Mouse (Mus musculus): Measurements from ENCODE around the gene Hap1.
"Not testable (repeated sequence)": the region's sequence is repeated elsewhere in the genome, so short reads cannot be mapped to it uniquely, and the experiment has no call there.

- not testable (repeated sequence) for TF ChIP-seq POLR2A (IDR thresholded peaks at IDR 0.05; ENCODE audit: control insufficient read depth, low read depth, low read length); CTCF (IDR thresholded peaks at IDR 0.05; ENCODE audit: control insufficient read depth, insufficient read depth, insufficient replicate concordance, low read depth, low read length)
Measured at GRCm38 (mm10) chr11:100361059-100361458, 5.1 kb upstream of the Hap1 start.

Measured in testis, adult 2 months (tissue).